Mouse (Mus musculus): ENCODE data around the gene Pigg. TPM values are rescaled to one million over a fixed set of nuclear protein-coding genes. Genes with fewer than 3 reads are reported as not detected.
"Not testable (repeated sequence)": the region's sequence is repeated elsewhere in the genome, so short reads cannot be mapped to it uniquely, and the experiment has no call there.

Gene Pigg
- 2.8 and 3.7 TPM in 2 replicates for polyA plus RNA-seq (2014; fragmentation: Nextera tagmentation; extraction: Ambion mirVana)

DNA sequence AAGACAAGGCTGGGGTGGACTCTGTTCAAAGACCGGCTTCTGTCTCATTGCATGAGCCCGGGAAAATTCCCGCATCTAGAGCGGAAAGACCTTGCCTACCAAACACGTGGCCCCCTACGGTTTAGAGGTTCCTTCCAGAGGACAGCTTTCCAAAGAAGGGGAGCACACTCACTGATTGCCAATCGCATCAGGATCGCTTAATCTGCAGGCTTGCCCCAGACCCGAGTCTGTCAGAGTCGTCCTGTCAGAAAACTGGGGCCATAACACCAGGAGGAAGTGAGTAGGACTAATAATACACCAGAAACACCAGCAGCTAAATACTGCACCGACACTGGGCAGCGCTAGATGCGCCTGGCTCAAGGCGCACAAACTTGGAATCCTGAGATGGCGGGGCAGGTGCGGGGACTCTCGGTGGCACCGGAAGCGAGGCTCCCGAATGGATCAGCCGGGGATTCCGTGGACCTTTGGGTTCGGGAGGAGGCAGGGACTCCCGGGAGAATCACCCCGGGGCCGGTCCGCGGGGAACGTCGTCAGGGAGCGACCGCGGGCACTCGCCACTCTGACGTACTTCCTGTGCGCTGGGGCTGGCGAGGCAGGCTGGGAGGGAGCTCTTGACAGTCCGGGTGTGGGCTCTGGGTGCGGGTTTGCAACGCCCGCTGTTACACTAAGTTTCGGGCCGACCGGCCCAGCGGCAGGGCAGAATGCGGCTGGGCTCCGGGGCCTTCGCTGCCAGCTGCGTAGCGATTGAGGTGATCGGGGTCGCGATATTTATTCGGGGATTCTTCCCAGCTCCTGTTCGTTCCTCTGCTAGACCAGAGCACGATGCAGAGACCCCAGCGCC, at the start of gene Pigg:
Gene Pigg, plus strand, starts transcription at position 386 of the 841 bp plus-strand sequence.
- Histone ChIP-seq H3K4me1 (ENCODE audit: control insufficient read depth, insufficient read depth, low read length) (peaks cover 5% of the 10 kb centered on the region), H3K27me3 (ENCODE audit: control insufficient read depth, insufficient read depth, low read length) (no peaks in the 10 kb centered on the region), H3K4me2 (peak within 1 kb of the TSS; percentile 78), H3K27ac (ENCODE audit: low read depth, low read length) (peak within 1 kb of the TSS; percentile 59), H3K9ac (ENCODE audit: low read length) (peak within 1 kb of the TSS; percentile 85), H3K9me3 (ENCODE audit: control insufficient read depth, low read length) (no peaks in the 10 kb centered on the region), H3K36me3 (ENCODE audit: control insufficient read depth, insufficient read depth, low read length) (no peaks in the 10 kb centered on the region), H3K4me3 (ENCODE audit: low read depth, low read length) (peak within 1 kb of the TSS; percentile 78)
- ATAC-seq (ENCODE audit: low FRiP score), result peak; percentile 99
- DNase-seq (ENCODE audit: low spot score, missing footprints), result peak; percentile 98
- WGBS, result under 1% methylated on average over 57 of the region's 57 CpGs

DNA sequence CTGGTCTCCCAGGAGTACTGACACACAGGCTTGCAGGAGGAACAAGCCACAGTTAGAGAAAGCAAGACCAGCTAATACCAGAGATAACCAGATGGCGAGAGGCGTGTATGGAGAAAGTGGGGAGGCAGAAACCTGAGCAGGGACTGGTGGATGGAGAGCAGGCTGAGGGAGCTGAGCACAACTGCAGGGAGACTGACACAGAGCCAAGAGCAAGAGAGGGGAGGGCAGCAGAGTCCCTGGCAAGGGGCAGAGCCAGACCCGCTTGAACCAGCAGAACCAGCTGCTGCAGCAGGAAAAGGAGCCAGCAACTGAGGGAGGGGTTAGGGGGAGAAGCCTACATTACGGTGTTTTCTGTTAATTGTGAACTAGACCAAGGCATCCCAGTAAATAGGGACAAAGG, 49.7 kb upstream of the Pigg start:
- H3K9ac ChIP-seq (ENCODE audit: low read length), result no peak overlapping the region
- H3K4me3 ChIP-seq (ENCODE audit: low read depth, low read length), result no peak overlapping the region
- H3K27me3 ChIP-seq (ENCODE audit: control insufficient read depth, insufficient read depth, low read length), result no peaks in the 10 kb centered on the region
- H3K36me3 ChIP-seq (ENCODE audit: control insufficient read depth, insufficient read depth, low read length), result no peaks in the 10 kb centered on the region
- H3K4me2 ChIP-seq, result no peak overlapping the region
- H3K9me3 ChIP-seq (ENCODE audit: control insufficient read depth, low read length), result no peaks in the 10 kb centered on the region
- H3K4me1 ChIP-seq (ENCODE audit: control insufficient read depth, insufficient read depth, low read length), result peaks cover under 1% of the 10 kb centered on the region; the same call in 1 of the 2 replicates
- H3K27ac ChIP-seq (ENCODE audit: low read depth, low read length), result no peak overlapping the region
- 58% methylated on average over 4 of the region's 4 CpGs for WGBS
- DNase-seq (ENCODE audit: low spot score, missing footprints) (peak; percentile 79), ATAC-seq (ENCODE audit: low FRiP score) (no peak)

DNA sequence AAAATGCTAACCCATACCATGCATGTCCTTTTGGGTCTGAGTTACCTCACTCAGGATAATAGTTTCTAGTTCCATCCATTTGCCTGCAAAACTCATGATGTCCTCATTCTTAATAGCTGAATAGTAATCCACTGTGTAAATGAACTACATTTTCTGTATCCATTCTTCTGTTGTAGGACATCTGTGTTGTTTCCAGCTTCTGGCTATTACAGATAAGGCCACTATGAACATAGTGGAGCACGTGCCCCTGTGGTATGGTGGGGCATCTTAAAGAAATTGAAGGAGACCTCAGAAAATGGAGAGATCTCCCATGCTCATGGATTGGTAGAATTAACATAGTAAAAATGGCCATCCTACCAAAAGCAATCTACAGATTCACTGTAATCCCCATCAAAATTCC, 48.6 kb upstream of the Pigg start:
- H3K9me3 ChIP-seq (ENCODE audit: control insufficient read depth, low read length); H3K9ac ChIP-seq (ENCODE audit: low read length); H3K4me3 ChIP-seq (ENCODE audit: low read depth, low read length); H3K36me3 ChIP-seq (ENCODE audit: control insufficient read depth, insufficient read depth, low read length); H3K27me3 ChIP-seq (ENCODE audit: control insufficient read depth, insufficient read depth, low read length); ATAC-seq (ENCODE audit: low FRiP score); DNase-seq (ENCODE audit: low spot score, missing footprints); H3K4me1 ChIP-seq (ENCODE audit: control insufficient read depth, insufficient read depth, low read length); H3K4me2 ChIP-seq; H3K27ac ChIP-seq (ENCODE audit: low read depth, low read length): not testable (repeated sequence)
- 71% methylated on average over 1 of the region's 1 CpGs for WGBS

DNA sequence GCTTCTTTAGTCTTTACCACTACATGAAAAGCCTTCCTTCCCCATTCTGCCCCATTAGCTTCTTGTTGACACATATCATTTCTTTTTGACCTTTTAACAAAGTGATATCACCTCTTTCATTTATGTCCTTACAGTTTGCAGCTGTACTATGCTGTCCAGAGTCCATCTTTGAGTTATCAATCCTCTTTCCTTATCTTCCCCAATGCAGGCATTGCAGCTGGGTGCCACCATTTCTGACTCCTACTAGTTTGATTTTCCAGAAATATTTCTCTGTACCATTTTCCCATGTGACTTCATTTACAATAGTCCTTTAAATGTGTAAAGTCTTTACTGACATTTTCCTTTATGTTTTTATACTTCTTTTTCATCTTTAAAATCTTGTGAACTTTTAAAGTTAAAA, 45.4 kb upstream of the Pigg start:
- H3K4me2 ChIP-seq, result no peak overlapping the region
- H3K4me1 ChIP-seq (ENCODE audit: control insufficient read depth, insufficient read depth, low read length), result peaks cover 21% of the 10 kb centered on the region
- DNase-seq (ENCODE audit: low spot score, missing footprints), result peak; percentile 57
- H3K36me3 ChIP-seq (ENCODE audit: control insufficient read depth, insufficient read depth, low read length), result no peaks in the 10 kb centered on the region
- H3K4me3 ChIP-seq (ENCODE audit: low read depth, low read length), result no peak overlapping the region
- H3K9ac ChIP-seq (ENCODE audit: low read length), result no peak overlapping the region
- no peak for ATAC-seq (ENCODE audit: low FRiP score)
- H3K27me3 ChIP-seq (ENCODE audit: control insufficient read depth, insufficient read depth, low read length), result no peaks in the 10 kb centered on the region
- H3K27ac ChIP-seq (ENCODE audit: low read depth, low read length), result no peak overlapping the region
- H3K9me3 ChIP-seq (ENCODE audit: control insufficient read depth, low read length), result no peaks in the 10 kb centered on the region

DNA sequence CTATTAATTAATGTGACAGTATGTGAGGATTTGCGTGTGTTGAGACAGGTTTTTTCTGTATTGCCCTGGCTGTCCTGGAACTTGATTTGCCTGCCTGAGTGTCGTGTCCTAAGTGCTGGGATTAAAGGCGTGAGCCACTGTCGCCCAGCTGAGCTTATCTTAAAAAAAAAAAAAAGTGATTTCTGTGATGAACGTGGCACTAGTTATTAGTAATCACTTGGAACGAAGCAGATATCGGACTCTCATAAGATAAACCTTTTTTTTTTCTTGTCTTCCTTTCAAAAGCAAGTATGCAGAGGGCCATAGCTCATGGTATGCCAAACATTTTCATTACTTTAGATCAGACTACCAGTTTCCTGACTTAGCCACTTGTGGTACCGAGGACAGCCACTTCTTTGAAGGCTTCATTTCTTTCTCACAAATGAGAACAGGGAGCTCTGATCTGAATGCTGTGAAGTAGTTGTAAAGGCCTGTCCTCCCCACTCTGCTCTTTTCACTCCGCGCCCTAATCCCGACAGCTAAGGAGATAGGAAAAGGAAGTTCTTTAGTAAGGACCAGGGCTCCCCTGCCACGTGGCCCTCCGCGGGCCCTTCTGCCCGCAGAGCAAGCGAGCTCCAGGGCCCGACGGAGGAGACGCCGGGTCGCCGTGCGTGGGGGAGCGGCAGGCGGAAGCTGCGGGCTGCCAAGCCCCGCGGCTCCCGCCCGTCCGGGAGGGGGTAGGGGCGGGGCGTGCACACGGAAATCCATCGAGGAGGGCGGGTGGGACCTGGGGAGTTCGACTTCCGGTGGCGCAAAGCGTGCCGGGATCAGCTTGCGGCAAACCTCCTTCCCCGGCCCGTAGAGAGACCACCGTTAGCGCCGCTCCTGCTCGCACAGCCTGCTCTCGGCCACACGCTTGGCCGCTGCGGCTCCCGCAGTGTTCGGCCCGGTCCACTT, 44.0 kb upstream of the Pigg start, which contains the start of gene Dr1:
Gene Dr1, plus strand, starts transcription at position 771 of the 936 bp plus-strand sequence.
- H3K36me3 ChIP-seq (ENCODE audit: control insufficient read depth, insufficient read depth, low read length), result no peaks in the 10 kb centered on the region
- peaks cover 21% of the 10 kb centered on the region for H3K4me1 ChIP-seq (ENCODE audit: control insufficient read depth, insufficient read depth, low read length)
- H3K4me2 ChIP-seq, result peak within 1 kb of the TSS; percentile 66
- DNase-seq (ENCODE audit: low spot score, missing footprints) (peak; percentile 97), ATAC-seq (ENCODE audit: low FRiP score) (peak; percentile 99)
- H3K27me3 ChIP-seq (ENCODE audit: control insufficient read depth, insufficient read depth, low read length), result no peaks in the 10 kb centered on the region
- H3K9ac ChIP-seq (ENCODE audit: low read length), result peak within 1 kb of the TSS; percentile 90
- WGBS, result 4% methylated on average over 48 of the region's 55 CpGs
- H3K9me3 ChIP-seq (ENCODE audit: control insufficient read depth, low read length), result no peaks in the 10 kb centered on the region
- H3K4me3 ChIP-seq (ENCODE audit: low read depth, low read length), result peak within 1 kb of the TSS; percentile 90
- H3K27ac ChIP-seq (ENCODE audit: low read depth, low read length), result peak within 1 kb of the TSS; percentile 89

DNA sequence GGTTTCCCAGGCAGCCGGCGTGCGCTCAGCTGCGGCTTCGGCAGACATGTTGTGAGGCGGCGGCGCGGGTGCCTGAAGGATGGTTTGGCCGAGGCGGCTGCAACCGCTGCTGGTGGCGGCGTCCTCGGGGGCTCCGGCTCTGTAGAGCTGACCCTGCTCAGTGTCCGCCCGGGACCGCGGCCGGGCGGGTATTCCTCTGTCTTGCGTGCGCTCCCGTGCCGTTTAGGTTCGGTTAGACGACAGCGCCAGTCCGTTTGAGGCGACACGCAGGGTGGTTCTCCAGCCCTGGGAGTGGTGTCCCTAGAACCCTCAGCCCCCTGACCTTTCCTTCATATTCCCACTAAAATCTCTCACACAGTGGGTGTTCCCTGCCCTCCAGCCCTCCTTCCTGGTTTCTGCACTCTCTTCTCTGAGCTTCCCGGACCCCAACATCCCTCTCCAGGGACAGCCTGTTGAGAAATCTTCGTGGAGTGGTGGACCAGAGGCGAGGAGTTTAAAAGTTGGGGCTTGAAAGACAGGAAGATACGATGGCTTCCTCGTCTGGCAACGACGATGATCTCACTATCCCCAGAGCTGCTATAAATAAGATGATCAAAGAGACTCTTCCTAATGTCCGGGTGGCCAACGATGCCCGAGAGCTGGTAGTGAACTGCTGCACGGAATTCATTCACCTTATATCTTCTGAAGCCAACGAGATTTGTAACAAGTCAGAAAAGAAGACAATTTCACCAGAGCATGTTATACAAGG, 43.2 kb upstream of the Pigg start:
- ATAC-seq (ENCODE audit: low FRiP score) (peak; percentile 82), DNase-seq (ENCODE audit: low spot score, missing footprints) (peak; percentile 90)
- Histone ChIP-seq H3K9me3 (ENCODE audit: control insufficient read depth, low read length) (no peaks in the 10 kb centered on the region), H3K4me1 (ENCODE audit: control insufficient read depth, insufficient read depth, low read length) (peaks cover 21% of the 10 kb centered on the region), H3K27ac (ENCODE audit: low read depth, low read length) (peak overlapping the region; percentile 89), H3K36me3 (ENCODE audit: control insufficient read depth, insufficient read depth, low read length) (no peaks in the 10 kb centered on the region), H3K4me2 (peak overlapping the region; percentile 66), H3K27me3 (ENCODE audit: control insufficient read depth, insufficient read depth, low read length) (no peaks in the 10 kb centered on the region), H3K4me3 (ENCODE audit: low read depth, low read length) (peak overlapping the region; percentile 90), H3K9ac (ENCODE audit: low read length) (peak overlapping the region; percentile 90)
- 1% methylated on average over 44 of the region's 44 CpGs for WGBS

DNA sequence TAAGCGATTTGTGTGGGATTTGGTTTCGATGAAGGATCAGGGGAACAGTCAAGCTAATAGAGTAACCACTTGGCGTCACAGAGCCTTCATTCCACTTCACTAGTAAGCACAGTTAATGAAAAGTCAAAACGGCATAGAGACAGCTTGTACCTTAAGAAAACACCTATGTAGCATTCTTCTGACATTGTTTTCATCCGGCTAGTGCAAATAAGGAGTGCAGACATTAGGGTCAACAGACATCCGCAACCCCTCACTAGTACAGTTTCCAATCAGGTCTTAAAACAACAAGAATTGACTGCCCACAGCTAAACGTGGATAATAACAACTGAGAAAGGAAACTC, 42.6 kb upstream of the Pigg start:
- peak overlapping the region; percentile 90 for H3K9ac ChIP-seq (ENCODE audit: low read length)
- ATAC-seq (ENCODE audit: low FRiP score), result no peak
- H3K4me2 ChIP-seq, result peak overlapping the region; percentile 66
- DNase-seq (ENCODE audit: low spot score, missing footprints), result no peak
- H3K9me3 ChIP-seq (ENCODE audit: control insufficient read depth, low read length), result no peaks in the 10 kb centered on the region
- no peaks in the 10 kb centered on the region for H3K27me3 ChIP-seq (ENCODE audit: control insufficient read depth, insufficient read depth, low read length)
- no peaks in the 10 kb centered on the region for H3K36me3 ChIP-seq (ENCODE audit: control insufficient read depth, insufficient read depth, low read length)
- H3K4me1 ChIP-seq (ENCODE audit: control insufficient read depth, insufficient read depth, low read length), result peaks cover 21% of the 10 kb centered on the region
- H3K4me3 ChIP-seq (ENCODE audit: low read depth, low read length), result peak overlapping the region; percentile 90
- 18% methylated on average over 7 of the region's 7 CpGs for WGBS
- no peak overlapping the region for H3K27ac ChIP-seq (ENCODE audit: low read depth, low read length)

DNA sequence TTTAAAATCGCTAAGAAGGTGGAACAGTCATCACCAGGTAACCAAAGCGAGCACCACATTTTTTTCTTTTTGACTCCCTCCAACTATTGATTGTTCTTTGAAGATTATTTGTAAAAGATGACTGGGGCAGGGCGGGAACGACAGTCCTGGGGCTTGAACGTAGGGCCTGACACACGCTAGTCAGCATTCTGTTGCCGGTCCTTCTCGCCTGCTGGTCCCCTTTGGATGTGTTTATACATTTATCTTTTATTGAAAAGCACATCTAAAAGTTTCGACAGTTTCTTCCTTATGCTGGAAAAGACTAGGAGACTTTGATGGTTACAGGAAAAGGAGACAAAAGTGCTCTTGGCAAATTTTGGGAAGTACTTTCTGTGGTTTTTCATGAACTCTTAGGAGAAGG, 42.0 kb upstream of the Pigg start:
- 63% methylated on average over 9 of the region's 9 CpGs for WGBS
- peak overlapping the region; percentile 90 for H3K9ac ChIP-seq (ENCODE audit: low read length)
- no peaks in the 10 kb centered on the region for H3K9me3 ChIP-seq (ENCODE audit: control insufficient read depth, low read length)

More for the DNA sequence above, 42.0 kb upstream of the Pigg start:
- Histone ChIP-seq H3K27ac (ENCODE audit: low read depth, low read length) (no peak overlapping the region), H3K4me1 (ENCODE audit: control insufficient read depth, insufficient read depth, low read length) (peaks cover 21% of the 10 kb centered on the region), H3K4me2 (peak overlapping the region; percentile 66), H3K4me3 (ENCODE audit: low read depth, low read length) (peak overlapping the region; percentile 90), H3K36me3 (ENCODE audit: control insufficient read depth, insufficient read depth, low read length) (no peaks in the 10 kb centered on the region), H3K27me3 (ENCODE audit: control insufficient read depth, insufficient read depth, low read length) (no peaks in the 10 kb centered on the region)
- ATAC-seq (ENCODE audit: low FRiP score) (no peak), DNase-seq (ENCODE audit: low spot score, missing footprints) (peak; percentile 85)
